Mouse (Mus musculus): ENCODE measurements around the gene Marcksl1.
"Not testable (repeated sequence)": the region's sequence is repeated elsewhere in the genome, so short reads cannot be mapped to it uniquely, and the experiment has no call there.

The Marcksl1 gene

GRCm38 (mm10) chr4:129510723-129511412 lies 2.5 kb upstream of the Marcksl1 start:
- no peak for DNase-seq

DNA sequence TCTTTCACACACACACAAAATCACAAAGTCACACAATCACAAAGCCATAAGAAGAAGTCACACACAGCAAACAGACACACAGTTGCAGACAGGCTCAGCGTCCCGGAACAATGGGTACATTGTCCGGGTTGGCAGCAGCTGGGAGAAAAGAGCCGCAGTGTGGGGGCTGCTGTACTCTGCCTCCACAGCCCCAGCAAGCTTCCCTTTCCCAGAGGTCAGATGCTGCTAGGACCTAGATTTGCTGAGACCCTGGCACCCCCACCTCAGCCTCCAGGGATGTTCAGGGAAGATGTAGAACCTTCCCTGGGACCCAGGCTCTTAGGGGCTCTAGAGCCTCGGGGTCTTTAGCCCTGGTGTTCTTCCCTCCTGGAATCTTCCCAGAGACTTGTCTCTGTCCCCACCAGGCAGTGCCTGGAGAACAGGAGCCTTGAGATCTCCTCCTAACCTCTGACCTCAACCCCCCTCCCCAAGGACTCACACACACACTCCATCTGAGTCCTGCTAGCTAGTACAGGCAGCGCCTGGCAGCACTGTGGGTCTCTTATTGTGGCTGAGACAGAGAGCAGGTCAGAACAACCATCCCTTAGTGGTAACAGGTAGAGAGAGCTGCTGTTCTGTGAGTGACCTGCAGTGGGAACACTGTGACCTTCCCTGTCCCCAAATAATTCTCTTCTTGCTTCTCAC lies 1.8 kb upstream of the Marcksl1 start:
- no peak for DNase-seq

- no peak for DNase-seq
Measured at GRCm38 (mm10) chr4:129513891-129514290, 510 bp downstream of the Marcksl1 start.

GRCm38 (mm10) chr4:129514300-129514898 lies 1.0 kb downstream of the Marcksl1 start:
- DNase-seq = peak; percentile 41 to 78

DNA sequence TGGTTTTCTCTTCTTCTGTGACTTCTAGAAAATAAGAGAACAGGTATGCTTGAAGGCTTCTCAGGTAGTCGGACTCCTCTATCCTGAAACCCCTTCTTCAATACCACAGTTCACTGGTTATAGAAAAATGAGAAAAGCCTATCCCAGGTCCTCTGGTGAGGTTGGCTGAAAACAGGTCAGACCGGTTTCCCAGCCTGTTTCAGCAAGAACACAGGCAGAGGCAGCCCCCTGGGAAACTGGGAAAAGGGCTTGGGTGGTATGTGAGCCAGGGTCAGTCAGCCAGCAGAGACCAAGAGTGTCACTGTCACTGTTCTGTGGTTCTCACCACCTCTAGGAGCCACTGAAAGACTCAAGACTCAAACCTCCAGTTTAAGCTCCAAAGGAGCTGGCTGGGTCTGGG lies 3.5 kb downstream of the Marcksl1 start:
- peak; percentile 64 to 67 for DNase-seq

- DNase-seq = no peak
Measured at GRCm38 (mm10) chr4:129518519-129518918, 5.1 kb downstream of the Marcksl1 start.

GRCm38 (mm10) chr4:129525338-129525737 lies 12.0 kb downstream of the Marcksl1 start:
- no peak for DNase-seq

DNA sequence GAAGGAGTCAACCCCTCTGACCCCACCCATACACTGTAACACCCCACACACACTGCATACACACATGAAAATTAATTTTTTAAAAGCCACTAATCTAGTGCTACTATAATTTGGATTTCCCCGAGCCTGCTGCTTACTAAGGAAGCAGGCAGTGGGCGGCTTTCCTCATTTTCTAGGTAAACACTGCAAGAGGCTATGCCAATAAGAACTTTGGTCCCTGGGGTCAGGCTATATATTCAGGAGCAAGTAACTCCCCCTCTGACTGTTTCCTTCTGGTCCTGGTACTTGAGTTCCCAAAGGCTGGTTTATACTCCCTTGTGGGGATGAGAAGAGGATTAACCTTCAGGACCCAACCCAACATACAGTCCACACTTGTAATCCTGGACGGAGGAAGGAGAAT lies 12.5 kb downstream of the Marcksl1 start:
- DNase-seq = no peak

- not testable (repeated sequence) for DNase-seq
Measured at GRCm38 (mm10) chr4:129528901-129529300, 15.5 kb downstream of the Marcksl1 start.

DNA sequence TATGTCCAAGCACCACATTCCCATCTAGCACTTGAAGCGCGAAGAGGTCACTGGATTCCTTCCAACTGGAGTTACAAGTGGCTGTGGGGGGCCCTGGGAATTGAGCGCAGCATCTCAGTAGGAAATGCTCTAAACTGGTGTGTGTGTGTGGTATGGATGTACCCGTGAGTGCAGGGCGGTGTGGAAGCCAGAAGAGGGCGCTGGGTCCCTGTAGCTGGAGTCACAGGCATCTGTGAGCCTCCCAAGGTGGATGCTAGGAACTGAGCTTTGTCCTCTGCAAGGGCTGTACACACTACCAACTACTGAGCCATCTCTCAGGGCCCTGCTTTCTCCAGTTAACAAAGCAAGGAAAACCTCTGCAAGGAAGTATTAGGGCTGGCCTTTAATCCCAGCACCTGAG lies 26.6 kb downstream of the Marcksl1 start:
- DNase-seq = peak; percentile 18 to 69

DNA sequence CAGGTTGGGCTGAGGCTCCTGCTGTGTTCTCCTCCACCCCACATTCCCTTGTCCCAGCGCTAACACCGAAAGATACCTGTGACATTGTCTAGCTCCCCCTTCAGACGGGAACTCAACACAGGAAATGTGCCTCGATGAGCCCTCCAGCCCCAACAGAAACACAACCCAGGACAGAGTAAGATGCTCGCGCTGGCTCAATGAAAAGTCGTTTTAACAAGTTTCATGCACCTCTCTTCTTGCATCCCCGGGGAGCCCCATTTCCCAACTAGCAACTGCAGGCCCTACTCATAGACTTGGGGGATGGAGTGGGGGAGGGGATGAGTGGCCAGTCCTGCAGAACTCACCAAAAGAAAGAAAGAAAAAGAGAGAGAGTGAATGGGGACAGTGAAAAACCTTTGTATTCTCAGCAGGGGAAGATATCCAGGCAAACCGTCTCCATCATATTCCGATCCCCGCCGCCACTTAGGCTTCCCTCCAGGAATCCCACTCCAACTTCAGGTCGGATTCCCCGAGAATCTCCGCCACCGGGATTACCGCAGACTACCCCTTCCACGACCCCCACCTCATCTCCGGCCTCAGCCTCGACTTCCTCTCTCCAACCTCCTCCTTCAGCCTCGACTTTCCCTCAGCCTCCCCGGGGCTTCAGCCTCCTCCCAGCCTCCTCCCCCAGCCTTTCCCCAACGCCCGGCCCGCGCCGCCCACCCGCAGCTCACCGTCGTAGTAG lies 28.6 kb downstream of the Marcksl1 start:
- peak; percentile 8 to 27 for DNase-seq

DNA sequence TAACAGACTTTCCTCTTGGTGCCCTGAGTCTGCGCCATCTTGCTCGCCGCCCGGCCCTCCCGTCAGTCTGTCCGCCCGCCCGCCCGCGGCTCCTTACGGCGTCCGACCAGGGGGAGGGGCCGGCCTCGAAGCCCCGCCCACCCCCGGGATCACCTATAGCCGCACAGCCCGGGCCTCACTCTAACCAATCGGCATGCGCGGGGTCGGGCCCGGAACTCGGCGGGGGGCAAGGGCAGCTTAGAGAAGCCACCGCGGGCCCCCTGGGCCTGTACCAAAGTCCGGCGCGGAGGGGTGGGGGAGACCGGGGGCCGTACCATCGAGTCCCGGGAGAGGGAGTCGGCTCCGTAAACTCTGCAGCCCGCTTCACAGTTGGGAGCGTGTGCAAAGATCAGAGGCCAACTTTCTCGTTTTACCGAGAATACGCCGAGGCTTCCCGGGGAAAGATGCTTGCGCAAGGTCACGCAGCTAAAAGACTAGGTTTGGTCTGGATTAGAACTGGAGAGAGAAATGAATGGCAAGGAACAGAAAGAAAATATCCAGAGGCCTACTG lies 29.3 kb downstream of the Marcksl1 start, which contains the start of gene Hdac1:
Hdac1 (minus strand) TSS at position 122 of the 550 bp plus-strand sequence.
- peak; percentile 99 for DNase-seq

DNA sequence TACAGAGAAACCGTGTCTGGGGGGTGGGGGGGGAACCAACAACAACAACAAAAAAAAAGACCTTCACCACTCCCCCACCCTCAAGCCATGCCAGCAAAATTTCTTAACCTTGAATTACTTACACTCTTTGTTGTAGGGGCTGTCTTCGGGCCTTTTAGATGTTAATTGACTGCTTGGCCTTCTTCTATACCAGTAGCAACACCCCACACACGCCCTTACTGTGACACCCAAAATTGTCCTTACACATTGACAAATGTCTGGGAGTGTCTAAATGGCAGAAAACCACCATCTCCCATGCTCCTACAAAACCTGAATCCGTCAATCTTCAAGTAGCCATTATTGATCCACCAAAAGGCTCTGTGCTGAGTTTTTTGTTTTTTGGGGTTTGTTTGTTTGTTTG lies 30.7 kb downstream of the Marcksl1 start:
- DNase-seq = no peak

DNA sequence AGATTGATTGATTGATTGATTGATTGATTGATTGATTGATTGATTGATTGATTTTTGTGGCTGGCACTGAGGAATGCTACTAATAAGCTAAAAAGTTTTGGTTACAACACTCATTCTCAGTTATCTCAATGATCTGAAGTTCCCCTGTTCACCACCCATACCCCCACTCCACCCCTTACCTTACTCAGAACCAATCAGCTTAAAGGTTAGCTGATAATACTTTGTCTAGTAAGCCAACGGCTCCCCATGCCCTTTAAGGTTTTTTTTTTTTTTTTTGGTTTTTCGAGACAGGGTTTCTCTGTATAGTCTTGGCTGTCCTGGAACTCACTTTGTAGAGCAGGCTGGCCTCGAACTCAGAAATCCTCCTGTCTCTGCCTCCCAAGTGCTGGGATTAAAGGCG lies 34.2 kb downstream of the Marcksl1 start:
- DNase-seq = not testable (repeated sequence)

GRCm38 (mm10) chr4:129549306-129549705 lies 35.9 kb downstream of the Marcksl1 start:
- DNase-seq = peak; percentile 31 to 74

GRCm38 (mm10) chr4:129550295-129550694 lies 36.9 kb downstream of the Marcksl1 start:
- DNase-seq = no peak

- not testable (repeated sequence) for DNase-seq
Measured at GRCm38 (mm10) chr4:129554512-129554911, 41.1 kb downstream of the Marcksl1 start.

DNA sequence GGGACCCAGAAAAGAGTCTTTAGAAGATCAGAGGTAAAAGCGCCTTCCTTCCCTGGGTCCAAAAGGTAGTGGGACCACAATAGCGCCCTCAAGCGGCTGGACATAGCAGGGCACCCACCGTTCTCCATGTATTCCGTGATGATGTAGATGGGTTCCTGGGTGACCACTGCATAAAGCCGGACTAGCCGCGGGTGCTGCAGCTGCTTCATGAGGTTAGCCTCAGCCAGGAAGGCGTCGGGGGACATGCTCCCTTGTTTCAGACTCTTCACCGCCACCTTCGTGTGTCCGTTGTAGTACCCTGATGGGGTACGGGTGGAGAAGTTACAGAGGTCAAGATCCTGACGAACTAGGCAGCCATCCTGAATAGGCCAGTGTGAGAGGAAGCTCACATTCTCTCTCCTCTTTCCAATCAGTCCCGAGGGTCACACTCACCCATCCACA lies 42.1 kb downstream of the Marcksl1 start:
- DNase-seq = peak; percentile 41 to 79

DNA sequence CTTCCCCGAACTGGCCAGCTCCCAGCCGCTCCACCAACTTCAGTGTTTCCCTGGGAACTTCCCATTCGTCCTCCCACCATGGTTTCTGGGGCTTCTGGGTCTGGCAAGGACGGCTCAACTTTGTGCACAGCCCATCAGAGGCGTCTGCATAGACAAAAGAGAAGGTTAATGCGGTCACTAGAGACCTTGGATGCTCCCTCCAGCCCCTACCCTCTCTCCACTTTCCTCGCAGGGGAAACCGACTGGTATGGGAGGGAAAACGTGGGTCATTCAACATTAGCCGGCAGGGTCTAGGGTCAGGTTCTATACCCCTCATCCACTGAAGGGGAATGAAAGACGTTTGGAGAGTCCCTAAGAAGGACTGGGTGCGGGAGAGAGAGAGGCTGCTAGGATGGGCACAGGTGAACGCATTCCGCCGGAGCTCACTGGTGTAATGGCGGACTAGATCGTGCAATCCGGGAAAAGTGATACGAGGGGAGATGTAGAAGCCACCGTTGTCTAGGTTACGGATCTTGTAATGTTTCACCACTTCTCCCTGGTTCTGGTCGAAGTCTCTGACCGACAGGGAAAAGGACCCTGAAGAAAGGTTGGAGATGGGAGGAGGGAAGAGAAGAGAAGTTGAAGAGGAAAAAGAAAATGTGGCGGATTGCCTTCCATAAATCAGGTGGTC lies 42.6 kb downstream of the Marcksl1 start:
- DNase-seq = no peak

DNA sequence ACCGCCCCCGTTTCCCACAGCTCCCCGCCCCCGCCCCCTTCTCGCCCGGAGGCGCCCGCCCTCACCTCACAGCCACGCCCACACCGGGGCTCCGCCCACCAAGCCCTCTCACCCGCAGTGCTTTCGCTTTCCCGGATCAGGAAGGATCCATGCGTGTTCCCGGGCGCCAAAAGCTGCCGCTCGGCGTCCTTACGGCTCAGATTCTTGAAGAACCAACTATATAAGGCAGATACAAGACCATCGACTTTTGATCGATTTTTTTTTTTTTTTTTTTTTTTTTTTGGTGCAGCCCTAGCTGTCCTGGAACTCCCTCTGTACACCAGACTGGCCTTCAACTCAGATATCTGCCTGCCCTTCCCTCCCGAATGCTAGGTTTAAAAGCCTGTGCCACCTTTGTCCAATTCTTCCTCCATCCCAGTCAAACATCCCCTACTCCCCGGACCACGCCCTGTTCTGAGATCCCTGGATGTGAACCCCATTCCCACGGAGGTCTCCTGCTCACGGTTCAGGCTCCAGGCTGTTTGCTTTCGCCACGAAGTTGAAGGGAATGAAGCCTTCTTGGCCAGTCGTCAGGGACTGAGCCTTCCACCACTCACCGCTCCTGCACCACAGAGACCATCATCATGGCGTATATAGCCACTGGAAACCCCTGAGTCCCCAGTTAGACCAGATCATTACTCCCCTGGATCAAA lies 43.3 kb downstream of the Marcksl1 start:
- DNase-seq = peak; percentile 94 to 98

GRCm38 (mm10) chr4:129557256-129557808 lies 44.0 kb downstream of the Marcksl1 start:
- DNase-seq = no peak
